Comparison of ENCODE assay signal across 12 mouse cellular contexts in genomic region chr12:112125903-112126302, GRCm38 (mm10). TPM values are rescaled to one million over a fixed set of nuclear protein-coding genes. Genes with fewer than 3 reads are reported as not detected.
DNase-seq lines count a peak whose midpoint lies in the region; ATAC-seq lines count a peak whose summit lies in the region.
"Had no signal": no experiment of that assay in that cellular context is flagged by ENCODE, and none has a peak within 500 bp of the region (broad histone marks: within the 10 kb centered on the region; RNA-seq: fewer than 3 reads in every experiment).

No protein-coding gene starts in this region.

- ATAC-seq in liver, embryonic 16.5 days (ENCODE audit: low read depth): 0 out of 2 replicates have a peak, but pooled peaks have one; percentile 25
- ATAC-seq in liver, embryonic 12.5 days: no peak
- ATAC-seq: forebrain, embryonic 13.5 days; hindbrain, embryonic 16.5 days had no signal

- DNase-seq in kidney, adult 9 months: peak; percentile 58
- peak; percentile 57 for DNase-seq in lung, postnatal 14 days
- DNase-seq in urinary bladder, postnatal 36 days (ENCODE audit: low spot score in 2 of 2): peak; percentile 70 to 81
- no peak for DNase-seq in embryo, embryonic 9.5 days (ENCODE audit: extremely low spot score)
- DNase-seq in layer of hippocampus, postnatal 25 days (ENCODE audit: extremely low spot score in 1 of 2, low spot score in 1 of 2): no peak
- DNase-seq in embryo, embryonic 10 days (ENCODE audit: low spot score): no peak

- WGBS in liver, embryonic 16.5 days (ENCODE audit: insufficient replicate concordance): 52% methylated on average over 14 of the region's 14 CpGs
- WGBS in liver, embryonic 12.5 days (ENCODE audit: insufficient replicate concordance): 64% methylated on average over 14 of the region's 14 CpGs

- peaks cover 2% of the 10 kb centered on the region for H3K4me1 ChIP-seq in liver, embryonic 16.5 days (ENCODE audit: control insufficient read depth, low read depth, low read length)
- 0 out of 2 replicates have a peak, but pooled peaks cover 8% of the 10 kb centered on the region for H3K4me1 ChIP-seq in liver, embryonic 12.5 days

- no peak overlapping the region for H3K4me3 ChIP-seq in liver, embryonic 16.5 days (ENCODE audit: low read depth, low read length)
- H3K4me3 ChIP-seq in liver, embryonic 12.5 days: no peak overlapping the region
- H3K4me3 ChIP-seq: forebrain, embryonic 13.5 days; heart, embryonic 10.5 days; midbrain, embryonic 10.5 days had no signal

- H3K36me3 ChIP-seq in liver, embryonic 16.5 days (ENCODE audit: control insufficient read depth, insufficient read depth): no peaks in the 10 kb centered on the region
- no peaks in the 10 kb centered on the region for H3K36me3 ChIP-seq in liver, embryonic 12.5 days
- H3K36me3 ChIP-seq: heart, embryonic 10.5 days; midbrain, embryonic 10.5 days had no signal

- H3K9me3 ChIP-seq in liver, embryonic 16.5 days (replicated peaks; ENCODE audit: control insufficient read depth, low read length): no peaks in the 10 kb centered on the region
- no peaks in the 10 kb centered on the region for H3K9me3 ChIP-seq in liver, embryonic 12.5 days (replicated peaks)
- H3K9me3 ChIP-seq: forebrain, embryonic 13.5 days; heart, embryonic 10.5 days; midbrain, embryonic 10.5 days had no signal

- H3K9ac ChIP-seq in liver, embryonic 16.5 days (ENCODE audit: low read depth, low read length): no peak overlapping the region
- H3K9ac ChIP-seq in liver, embryonic 12.5 days: no peak overlapping the region
- H3K9ac ChIP-seq: forebrain, embryonic 13.5 days had no signal

- no peak overlapping the region for H3K27ac ChIP-seq in liver, embryonic 16.5 days (ENCODE audit: low read length)
- no peak overlapping the region for H3K27ac ChIP-seq in liver, embryonic 12.5 days
- H3K27ac ChIP-seq: forebrain, embryonic 13.5 days; heart, embryonic 10.5 days; midbrain, embryonic 10.5 days had no signal

- H3K27me3 ChIP-seq in liver, embryonic 16.5 days (ENCODE audit: control insufficient read depth, insufficient read depth, low read depth, low read length): peaks cover 13% of the 10 kb centered on the region
- H3K27me3 ChIP-seq in liver, embryonic 12.5 days (replicated peaks): peaks cover 47% of the 10 kb centered on the region

- no peak overlapping the region for H3K4me2 ChIP-seq in liver, embryonic 16.5 days (ENCODE audit: low read depth, low read length)
- no peak overlapping the region for H3K4me2 ChIP-seq in liver, embryonic 12.5 days
- H3K4me2 ChIP-seq: forebrain, embryonic 13.5 days had no signal

RNA-seq across cellular contexts. Expression of gene Aspg, which starts 19.4 kb away (rescaled TPM):
- polyA plus RNA-seq in liver, embryonic 16.5 days (2015; fragmentation: Nextera tagmentation; extraction: Ambion mirVana): 0.28 and 0.30 TPM in 2 replicates
- polyA plus RNA-seq in liver, embryonic 12.5 days (2016; fragmentation: Nextera tagmentation; extraction: Ambion mirVana): 0.46 and 0.50 TPM in 2 replicates
- total RNA-seq in layer of hippocampus, postnatal 25 days (2021): 1 to 10 TPM; 1.4 to 3.5 TPM

RNA-seq across cellular contexts. Expression of gene Kif26a, which starts 20.1 kb away (rescaled TPM):
- 0.21 and 0.27 TPM in 2 replicates for polyA plus RNA-seq in liver, embryonic 16.5 days (2015; fragmentation: Nextera tagmentation; extraction: Ambion mirVana)
- 0.44 and 0.51 TPM in 2 replicates for polyA plus RNA-seq in liver, embryonic 12.5 days (2016; fragmentation: Nextera tagmentation; extraction: Ambion mirVana)
- 1 to 10 TPM; 5.2 to 6.6 TPM for total RNA-seq in layer of hippocampus, postnatal 25 days (2021)

Comparison
In these comparisons a context has a peak if more than half of its experiments do, and no peak if none do; other contexts are left out.
1. DNase-seq: peak in kidney, adult 9 months (single experiment), lung, postnatal 14 days (single experiment) and urinary bladder, postnatal 36 days (2 of 2); none in embryo, embryonic 9.5 days (single experiment), layer of hippocampus, postnatal 25 days (0 of 2) and embryo, embryonic 10 days (single experiment).